Mouse (Mus musculus) ES-CJ7 (cell line): Measurements from ENCODE around the gene Slc22a17.
"Not testable (repeated sequence)": the region's sequence is repeated elsewhere in the genome, so short reads cannot be mapped to it uniquely, and the experiment has no call there.

Experiments
- DNase-seq: peaks from one replicate; pipeline ENCODE4 v3.0.0; 2011; ENCODE audit warnings: low read depth, low spot score

Slc22a17 gene

GRCm38 (mm10) chr14:54912886-54913285 lies at the start of gene Slc22a17:
Gene Slc22a17 (minus strand): TSS chr14:54913132.
- DNase-seq, result peak; percentile 44

DNA sequence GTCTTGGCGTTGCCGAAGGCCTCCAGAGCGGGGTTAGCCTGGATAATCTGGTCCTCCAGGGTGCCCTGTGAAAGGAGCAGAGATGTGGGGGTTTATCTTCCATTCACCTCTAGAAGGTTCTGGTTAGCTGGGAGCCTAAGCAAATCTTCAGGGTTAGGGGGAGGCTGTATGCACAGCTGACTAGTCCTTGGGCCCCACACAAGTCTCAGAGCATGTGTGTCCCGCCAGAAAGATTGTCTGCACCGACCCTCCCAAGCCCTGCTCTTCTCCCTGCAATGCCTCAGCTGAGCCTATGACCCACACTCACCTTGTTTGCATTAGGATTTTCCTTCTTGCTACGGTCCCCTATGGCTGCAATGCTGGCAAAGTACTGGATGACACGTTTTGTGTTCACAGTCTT lies 49.8 kb upstream of the Slc22a17 start:
- DNase-seq, result no peak

DNA sequence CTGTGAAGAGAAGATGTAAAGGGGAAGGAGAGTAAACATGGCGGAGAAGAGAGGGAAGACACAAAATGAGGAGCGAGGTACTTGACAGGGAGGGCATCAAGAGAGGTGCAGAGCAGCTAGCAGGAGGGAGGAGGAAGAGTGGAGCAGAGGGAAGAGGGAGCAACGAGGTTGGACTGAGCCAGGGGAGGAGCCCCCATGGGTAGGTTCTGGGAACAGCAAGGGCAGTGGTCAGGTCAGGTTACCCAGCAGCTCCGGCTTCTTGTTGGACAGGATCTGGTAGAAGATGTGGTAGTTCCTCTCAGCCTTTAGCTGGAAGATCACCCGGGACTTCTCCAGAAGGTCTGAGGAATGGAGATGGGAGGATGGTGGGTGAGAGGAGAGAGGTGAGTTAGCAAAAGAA lies 48.6 kb upstream of the Slc22a17 start:
- no peak for DNase-seq

GRCm38 (mm10) chr14:54960769-54961168 lies 47.8 kb upstream of the Slc22a17 start:
- no peak for DNase-seq

DNA sequence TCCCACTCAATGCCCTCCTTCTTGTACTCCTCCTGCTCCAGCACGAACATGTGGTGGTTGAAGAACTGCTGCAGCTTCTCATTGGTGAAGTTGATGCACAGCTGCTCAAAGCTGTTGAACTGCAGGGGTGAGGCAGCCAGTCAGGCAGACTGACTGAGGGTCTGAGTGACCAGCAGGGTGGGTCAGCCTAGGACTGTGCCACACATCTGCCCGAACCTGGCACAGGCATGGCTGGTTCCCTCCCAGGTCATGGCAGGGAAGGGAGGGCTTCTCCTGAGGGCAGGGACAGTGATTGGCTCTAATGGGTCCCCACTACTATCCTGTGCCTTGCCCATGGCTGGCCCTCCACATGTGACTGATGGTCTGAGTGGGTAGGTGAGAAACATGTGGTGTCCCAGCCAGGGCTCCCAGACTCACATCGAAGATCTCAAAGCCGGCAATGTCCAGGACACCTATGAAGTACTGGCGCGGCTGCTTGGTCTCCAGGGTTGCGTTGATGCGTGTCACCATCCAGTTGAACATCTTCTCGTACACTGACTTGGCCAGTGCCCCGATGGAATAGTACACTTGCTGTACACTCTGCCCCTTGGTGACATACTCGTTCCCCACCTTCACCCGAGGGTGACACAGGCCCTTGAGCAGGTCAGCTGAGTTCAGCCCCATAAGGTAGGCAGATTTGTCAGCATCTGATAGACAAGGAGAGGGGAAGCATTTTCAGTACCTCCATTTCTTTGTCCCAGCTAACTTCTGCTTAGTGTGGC lies 47.1 kb upstream of the Slc22a17 start:
- DNase-seq, result not testable (repeated sequence)

DNA sequence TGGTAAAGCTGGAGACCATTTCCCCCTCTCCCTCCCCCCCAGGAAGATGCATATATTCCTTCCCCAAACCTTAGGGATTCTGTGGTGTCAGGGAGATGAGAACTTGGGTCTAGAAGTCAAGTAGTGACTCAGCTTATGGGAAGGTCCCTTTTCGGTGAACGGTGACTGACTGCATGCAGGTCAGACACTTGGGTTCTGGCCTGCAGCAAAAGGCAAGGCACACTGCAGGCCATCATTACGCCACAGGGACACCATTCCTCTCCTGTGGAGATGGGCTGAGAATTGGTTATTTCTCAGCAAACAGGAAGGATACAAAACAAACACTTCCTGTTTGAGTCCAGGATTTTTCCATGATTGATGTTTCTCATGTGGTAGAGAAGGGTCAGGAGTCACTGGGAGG lies 46.3 kb upstream of the Slc22a17 start:
- no peak for DNase-seq

DNA sequence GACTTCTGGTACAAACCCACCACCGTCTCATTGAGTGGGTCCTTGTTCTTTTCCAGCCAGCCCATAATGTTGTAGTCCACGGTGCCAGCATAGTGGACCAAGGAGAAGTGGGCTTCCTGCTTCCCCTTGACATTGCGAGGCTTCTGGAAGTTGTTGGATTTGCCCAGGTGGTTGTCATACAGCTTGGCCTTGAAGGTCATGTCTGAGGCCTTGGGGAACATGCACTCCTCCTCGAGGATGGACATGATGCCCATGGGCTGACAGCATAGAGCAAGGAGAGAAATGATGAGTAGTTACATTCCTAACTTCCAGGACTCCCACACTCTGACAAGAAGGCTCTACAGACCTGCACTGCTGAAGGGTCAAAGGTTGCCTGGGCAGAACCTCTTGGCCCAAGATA lies 45.6 kb upstream of the Slc22a17 start:
- no peak for DNase-seq

DNA sequence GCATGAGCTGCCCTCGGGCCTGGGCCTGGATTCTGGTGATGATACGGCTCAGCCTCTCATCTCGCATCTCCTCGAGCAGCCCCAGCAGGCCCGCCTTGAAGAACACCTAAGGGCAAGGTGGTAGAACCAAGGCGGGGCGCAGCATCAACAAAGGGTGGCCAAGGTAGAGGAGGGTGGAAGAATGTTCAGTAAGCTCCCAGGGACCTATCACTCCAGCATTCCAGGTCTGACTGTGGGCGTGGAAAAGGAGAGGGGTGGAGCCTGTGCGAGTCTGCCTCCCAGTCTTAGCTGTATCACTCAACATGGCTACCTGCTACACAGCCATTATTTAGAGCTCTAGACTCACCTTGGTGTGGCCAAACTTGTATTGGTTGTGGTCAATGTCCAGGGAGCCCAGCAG lies 43.6 kb upstream of the Slc22a17 start:
- DNase-seq, result peak; percentile 58

DNA sequence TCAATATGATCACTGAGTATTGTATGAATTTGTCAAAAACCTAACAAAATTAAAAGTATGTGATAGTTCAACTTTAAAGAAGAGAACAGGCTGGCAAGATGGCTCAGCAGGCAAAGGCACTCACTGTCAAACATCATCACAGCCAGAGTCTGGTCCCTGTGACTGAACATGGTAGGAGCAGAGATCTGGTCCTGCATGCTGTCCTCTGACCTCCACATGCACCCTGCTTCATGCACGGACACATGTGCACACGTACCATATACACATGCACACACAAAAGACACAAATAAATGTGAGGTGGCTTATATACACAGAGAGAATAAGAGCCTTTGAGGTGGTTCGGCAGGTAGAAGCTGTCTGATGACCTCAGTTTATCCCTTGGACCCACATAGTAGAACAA lies 42.5 kb upstream of the Slc22a17 start:
- DNase-seq, result no peak

DNA sequence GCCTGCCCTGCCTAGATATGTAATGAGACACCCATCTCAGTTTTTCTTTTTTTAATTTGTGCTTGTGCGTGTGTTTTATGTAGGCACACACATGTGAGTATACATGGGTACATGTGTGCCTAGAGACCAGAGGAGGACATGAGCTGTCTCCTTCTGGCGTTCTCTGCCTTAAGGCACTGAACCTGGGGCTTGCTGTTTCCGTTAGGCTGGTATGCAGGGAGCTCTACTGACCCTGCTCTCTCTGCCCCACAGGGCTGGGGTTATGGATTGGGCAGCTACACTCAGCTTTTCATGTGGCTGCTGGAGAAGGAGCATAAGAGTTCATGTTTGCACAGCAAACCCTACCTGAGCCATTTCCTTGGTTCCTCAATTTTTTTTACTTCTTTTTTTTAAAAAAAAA lies 41.5 kb upstream of the Slc22a17 start:
- DNase-seq, result no peak

- DNase-seq, result no peak
Measured at GRCm38 (mm10) chr14:54953664-54954206, 40.8 kb upstream of the Slc22a17 start.

DNA sequence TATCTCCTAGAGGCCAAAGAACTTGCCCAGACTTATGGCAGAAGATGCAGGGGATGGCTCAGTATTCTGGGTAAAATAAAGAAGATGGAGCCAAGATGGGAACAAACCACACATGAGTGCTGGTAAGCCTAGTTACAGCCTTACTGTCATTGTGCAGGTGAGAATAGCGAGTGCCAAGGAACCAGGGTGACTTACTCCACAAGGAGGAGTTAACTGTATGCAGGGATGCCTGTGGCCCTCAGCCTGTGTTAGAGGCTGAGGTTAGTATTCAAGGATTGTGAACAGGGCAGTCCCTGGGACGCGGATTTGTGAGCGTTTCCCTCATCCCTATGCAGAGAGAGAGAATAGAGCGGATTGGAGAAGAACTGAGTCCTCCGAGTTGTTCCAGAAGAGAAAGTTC lies 38.7 kb upstream of the Slc22a17 start:
- DNase-seq, result no peak

DNA sequence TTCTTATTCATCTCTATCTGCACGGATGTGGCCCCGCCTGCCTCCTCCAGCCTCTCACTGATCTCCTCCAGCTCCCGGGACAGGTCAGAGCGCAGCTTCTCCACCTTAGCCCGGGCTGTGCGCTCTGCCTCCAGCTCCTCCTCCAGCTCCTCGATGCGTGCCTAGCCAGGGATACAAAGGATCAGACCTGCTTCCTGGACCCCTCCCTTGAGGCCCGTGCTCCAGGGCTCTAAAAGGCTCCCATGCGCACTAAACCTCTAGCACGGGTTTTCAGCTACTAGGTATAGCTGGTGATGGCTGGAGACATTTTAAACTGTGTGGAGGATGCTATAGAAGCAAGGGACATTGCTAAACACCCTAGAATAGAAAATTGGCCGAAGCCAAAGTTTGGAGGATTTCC lies 37.6 kb upstream of the Slc22a17 start:
- peak; percentile 18 for DNase-seq

DNA sequence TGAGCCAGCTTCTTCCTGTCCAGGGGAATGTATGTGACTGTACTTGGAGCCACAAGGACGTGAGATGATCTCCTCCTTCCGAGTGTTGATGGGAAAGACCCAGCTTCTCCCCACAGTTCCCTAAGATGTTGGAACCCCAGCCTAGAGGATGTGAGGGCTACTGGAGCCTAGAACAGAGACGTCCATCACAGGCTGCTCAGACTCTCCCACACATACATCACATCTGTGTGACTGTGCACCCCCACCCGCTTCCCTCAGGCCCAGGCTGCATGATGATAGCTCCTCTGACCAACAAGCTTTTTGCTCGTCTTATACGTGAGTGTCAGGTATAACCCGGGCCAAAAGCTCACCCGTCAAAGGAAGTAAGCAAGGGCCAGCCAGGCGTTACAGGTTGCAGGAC lies 35.8 kb upstream of the Slc22a17 start:
- DNase-seq, result no peak

- not testable (repeated sequence) for DNase-seq
Measured at GRCm38 (mm10) chr14:54947008-54947407, 34.1 kb upstream of the Slc22a17 start.

DNA sequence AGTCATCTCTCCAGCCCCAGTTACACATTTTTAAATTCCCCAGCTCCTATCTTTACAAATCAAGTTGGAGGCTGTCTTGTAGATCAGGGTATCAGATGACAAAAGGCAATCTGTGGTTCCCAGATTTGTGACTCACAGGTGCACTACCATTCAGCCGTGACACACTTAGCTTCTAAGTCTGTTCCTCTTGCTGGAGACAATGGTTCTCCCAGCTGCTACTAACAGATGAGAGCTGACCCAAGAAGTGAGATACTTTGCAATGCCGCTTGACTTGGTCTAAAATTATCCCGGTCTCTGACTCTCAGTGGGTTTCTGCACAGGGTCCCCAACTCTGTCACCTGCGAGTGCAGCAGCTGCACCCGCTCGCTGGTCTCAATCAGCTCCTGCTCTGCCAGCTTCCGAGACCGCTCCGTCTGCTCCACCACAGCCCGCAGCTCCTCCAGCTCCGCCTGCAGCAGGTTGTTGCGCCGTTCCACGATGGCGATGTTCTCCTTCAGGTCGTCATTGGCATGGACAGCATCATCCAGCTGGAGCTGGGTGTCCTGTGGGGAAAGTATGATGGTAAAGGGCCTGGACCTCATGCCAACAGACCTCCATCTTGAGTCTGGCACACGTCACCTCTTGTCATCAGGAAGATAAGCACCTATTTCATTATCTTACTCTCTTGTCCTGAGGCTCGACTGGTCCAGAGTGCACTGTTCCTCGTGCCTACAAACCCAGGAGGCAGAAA lies 33.2 kb upstream of the Slc22a17 start:
- DNase-seq, result no peak

- no peak for DNase-seq
Measured at GRCm38 (mm10) chr14:54944939-54945338, 32.0 kb upstream of the Slc22a17 start.

DNA sequence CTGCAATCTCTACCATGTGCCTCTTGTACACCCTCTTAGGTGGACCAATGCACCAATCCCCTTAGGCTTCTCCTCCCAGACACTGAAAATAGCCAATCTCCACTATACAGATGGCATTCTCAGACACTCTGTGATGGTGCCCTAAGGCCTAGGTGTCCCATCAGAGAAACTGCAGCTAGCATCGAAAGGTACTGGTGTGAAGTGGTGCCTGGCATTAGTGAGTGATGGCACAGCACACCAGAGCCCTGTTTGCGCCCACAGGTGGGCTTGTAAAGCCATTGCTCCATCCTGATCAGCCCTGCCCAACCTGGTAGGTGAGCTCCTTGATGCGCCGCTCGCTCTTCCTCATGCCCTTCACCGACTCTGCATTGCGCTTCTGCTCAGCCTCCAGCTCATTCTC lies 31.0 kb upstream of the Slc22a17 start:
- DNase-seq, result no peak

GRCm38 (mm10) chr14:54942479-54942878 lies 29.5 kb upstream of the Slc22a17 start:
- no peak for DNase-seq

DNA sequence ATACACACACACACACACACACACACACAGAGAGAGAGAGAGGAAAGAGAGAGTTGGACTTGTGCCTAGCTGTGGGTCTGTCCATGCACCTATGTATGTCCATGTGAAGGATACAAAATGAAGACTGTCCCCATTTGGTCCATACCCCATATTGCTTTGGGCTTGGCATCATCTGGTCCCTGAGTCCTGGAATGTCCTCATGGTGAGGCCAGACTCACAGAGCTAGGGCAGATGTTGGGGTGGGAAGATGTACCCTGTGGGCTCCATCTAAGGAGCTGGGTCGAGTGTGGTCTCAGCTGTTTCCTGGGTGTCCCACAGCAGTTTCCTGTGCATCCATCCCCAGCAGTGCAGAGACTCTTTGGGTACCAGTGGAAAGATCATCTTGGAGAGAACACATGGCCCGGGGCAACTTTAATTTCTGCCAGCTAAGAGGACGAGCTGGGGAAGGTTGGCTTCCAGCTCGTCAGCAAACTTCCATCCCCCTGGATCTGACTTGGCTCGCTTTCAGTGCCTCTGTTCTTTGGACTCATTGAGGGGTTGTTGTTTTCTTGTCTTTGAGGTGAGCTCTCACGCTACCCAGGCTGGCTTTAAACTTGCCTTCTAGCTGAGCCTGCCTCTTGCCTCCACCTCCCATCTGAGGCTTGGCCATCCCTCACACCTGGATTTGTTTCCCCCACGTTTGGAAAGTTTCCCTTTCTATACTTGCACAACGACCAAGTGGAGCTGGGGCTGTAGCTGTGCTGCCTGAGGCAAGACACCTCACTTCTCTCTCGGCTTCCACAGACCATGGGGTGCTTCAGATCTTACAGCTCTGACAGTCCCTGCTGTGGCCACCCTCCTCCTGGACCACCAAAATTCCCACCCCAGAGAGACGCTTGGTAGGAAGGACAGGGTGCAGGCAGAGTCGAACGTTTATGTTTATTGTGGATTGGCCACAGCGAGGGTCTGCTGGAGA lies 28.4 kb upstream of the Slc22a17 start:
- DNase-seq, result no peak

DNA sequence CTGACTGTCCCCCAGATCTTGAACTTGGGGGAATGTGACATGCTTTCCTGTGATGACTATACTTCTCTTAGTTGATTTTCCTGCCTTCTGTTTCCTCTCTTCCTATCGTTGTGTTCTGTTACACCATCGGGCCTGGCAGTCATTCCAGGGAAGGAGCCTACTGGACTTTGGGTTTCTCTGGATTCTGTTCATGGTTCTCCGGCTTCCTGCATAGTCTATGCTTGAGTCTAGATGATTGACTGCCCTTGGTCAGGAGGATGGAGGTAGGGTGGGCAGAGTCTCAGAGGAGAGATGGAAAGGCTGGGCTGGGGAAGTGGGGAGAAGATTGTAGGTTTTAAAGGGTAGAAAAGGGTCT lies 27.2 kb upstream of the Slc22a17 start:
- DNase-seq, result no peak
